Mouse (Mus musculus) stomach, embryonic 16.5 days (tissue): ENCODE measurements around the gene Srgap1. TPM values are rescaled to one million over a fixed set of nuclear protein-coding genes. Genes with fewer than 3 reads are reported as not detected.
A peak's percentile ranks its signal among the peaks of the same experiment; 100 is the strongest.

ENCODE experiments used
- ATAC-seq: fragments of 200-750 bp; cut with Nextera tagmentation; 2 replicates; pipeline ENCODE4 v1.8.0; 2017; ENCODE audit warnings: moderate number of reproducible peaks, moderate TSS enrichment; ENCODE audit not compliant: insufficient read depth, low FRiP score
- H3K27ac ChIP-seq: fragments of 300-500 bp; sonication (generic); 2 replicates; pipeline ENCODE4 v1.5.1; 2014; ENCODE audit warnings: low read length
- H3K27me3 ChIP-seq: fragments of 300-500 bp; sonication (generic); 2 replicates; pipeline ENCODE4 v1.6.1; 2014; ENCODE audit warnings: low read length, control low read depth, mixed read lengths; ENCODE audit not compliant: control insufficient read depth, insufficient read depth
- H3K36me3 ChIP-seq: fragments of 300-500 bp; sonication (generic); 2 replicates; pipeline ENCODE4 v1.6.1; 2014; ENCODE audit warnings: low read length; ENCODE audit not compliant: control insufficient read depth, insufficient read depth
- H3K4me1 ChIP-seq: fragments of 300-500 bp; sonication (generic); 2 replicates; pipeline ENCODE4 v1.6.1; 2014; ENCODE audit warnings: low read length, control low read depth, mixed read lengths; ENCODE audit not compliant: control insufficient read depth, insufficient read depth
- H3K4me2 ChIP-seq: fragments of 300-500 bp; sonication (generic); 2 replicates; pipeline ENCODE4 v1.6.1; 2014; ENCODE audit warnings: low read depth, low read length, mixed read lengths
- H3K4me3 ChIP-seq: fragments of 300-500 bp; sonication (generic); replicated peaks from 2 replicates; pipeline ENCODE4 v1.5.1; 2014; ENCODE audit warnings: mild to moderate bottlenecking, low read length
- H3K9ac ChIP-seq: fragments of 300-500 bp; sonication (generic); 2 replicates; pipeline ENCODE4 v1.6.1; 2014; ENCODE audit warnings: low read length
- H3K9me3 ChIP-seq: fragments of 300-500 bp; sonication (generic); replicated peaks from 2 replicates; pipeline ENCODE4 v1.6.1; 2016; ENCODE audit warnings: low read length, control low read depth; ENCODE audit not compliant: control insufficient read depth
- WGBS: fragments of 180-500 bp; shearing (Covaris S2); extraction: QIAGEN DNeasy Blood & Tissue Kit; methylation state at CpG from one replicate; pipeline ENCODE4 v1.1.7; 2014; 5-methylcytosine and 5-hydroxymethylcytosine counted together
- polyA plus RNA-seq: library from polyadenylated mRNA; unstranded; fragments of >200 nt; fragmentation: Nextera tagmentation; extraction: Ambion mirVana; gene quantifications from 2 replicates; pipeline ENCODE4 v1.2.1, GENCODE M21; 2015

Srgap1 gene
- polyA plus RNA-seq, 1 experiment from 2014 or later, result 5.6 TPM

DNA sequence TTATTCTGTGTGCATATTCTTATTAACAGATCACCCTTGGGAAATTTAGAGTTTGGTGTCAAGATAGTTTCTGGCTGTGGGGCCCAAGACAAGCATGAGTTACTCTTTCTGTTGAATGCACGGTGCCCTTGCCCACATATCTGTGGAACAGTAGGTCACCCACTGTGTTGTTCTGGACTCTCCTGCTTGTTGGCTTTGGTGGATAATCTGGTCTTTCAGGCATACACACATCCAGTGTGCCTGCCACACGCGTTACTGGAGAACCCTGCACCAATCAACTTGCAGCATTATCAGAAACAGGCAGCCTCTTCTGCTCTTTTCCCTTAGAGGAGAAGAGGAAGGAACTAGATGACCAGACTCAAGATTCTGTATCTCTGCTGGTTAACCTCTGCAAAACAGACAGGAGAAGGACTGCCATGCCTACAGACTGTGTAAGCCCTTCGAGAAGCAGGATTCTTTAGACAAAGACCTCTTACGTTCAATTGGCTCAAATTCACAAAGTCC, 217.3 kb downstream of the Srgap1 start:
- Histone ChIP-seq H3K36me3 (no peaks in the 10 kb centered on the region), H3K4me3 (no peak overlapping the region), H3K27ac (no peak overlapping the region), H3K9me3 (no peaks in the 10 kb centered on the region), H3K9ac (no peak overlapping the region), H3K27me3 (no peaks in the 10 kb centered on the region), H3K4me2 (no peak overlapping the region), H3K4me1 (no peaks in the 10 kb centered on the region)
- no peak for ATAC-seq
- WGBS, result 86% methylated on average over 5 of the region's 5 CpGs

DNA sequence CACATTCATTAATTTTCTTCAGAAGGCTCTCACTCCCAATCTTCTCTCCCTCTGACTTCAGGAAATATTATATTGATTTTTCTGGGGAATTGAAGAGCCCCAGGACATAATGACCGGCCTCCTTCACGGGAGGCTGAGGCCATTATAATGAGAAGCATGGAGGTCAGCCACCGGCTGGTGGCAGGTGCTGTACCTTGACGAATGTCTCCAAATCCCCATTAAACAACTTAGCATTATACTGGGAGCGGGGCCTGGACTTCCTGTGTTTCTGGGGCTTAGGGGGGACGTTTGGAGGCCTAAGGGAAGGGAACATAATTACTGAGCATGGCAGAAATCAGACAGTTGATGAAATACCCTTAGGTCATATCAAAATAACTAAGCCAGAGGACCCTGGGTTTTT, 218.1 kb downstream of the Srgap1 start:
- Histone ChIP-seq H3K4me2 (no peak overlapping the region), H3K4me3 (no peak overlapping the region), H3K4me1 (no peaks in the 10 kb centered on the region), H3K9me3 (no peaks in the 10 kb centered on the region), H3K27ac (no peak overlapping the region), H3K9ac (no peak overlapping the region), H3K27me3 (no peaks in the 10 kb centered on the region), H3K36me3 (no peaks in the 10 kb centered on the region)
- 44% methylated on average over 6 of the region's 6 CpGs for WGBS
- ATAC-seq, result no peak

DNA sequence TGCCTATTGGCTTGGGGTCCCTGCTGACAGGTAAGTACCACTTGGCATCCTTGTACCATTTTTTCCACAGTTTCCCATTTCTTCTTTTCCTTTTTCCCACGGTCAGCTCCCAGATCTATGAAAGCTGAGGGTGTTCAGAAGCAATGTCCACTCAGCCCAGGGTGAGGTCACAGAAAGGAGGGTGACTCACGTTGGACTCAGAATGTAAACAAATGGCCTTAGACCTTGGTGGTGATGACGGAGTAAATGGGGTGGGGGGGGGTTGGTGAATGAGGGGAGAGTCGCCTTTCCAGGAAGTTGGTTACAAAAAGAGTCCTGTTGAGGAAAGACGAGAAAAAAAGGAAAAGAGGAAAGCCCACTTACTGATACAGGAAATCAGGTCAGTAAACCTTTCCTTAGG, 224.4 kb downstream of the Srgap1 start:
- no peaks in the 10 kb centered on the region for H3K36me3 ChIP-seq
- no peaks in the 10 kb centered on the region for H3K4me1 ChIP-seq
- H3K9me3 ChIP-seq, result no peaks in the 10 kb centered on the region
- no peak overlapping the region for H3K4me3 ChIP-seq
- H3K9ac ChIP-seq, result no peak overlapping the region
- 39% methylated on average over 5 of the region's 5 CpGs for WGBS
- ATAC-seq, result no peak; the same call in 1 of the 2 replicates
- no peak overlapping the region for H3K4me2 ChIP-seq
- H3K27me3 ChIP-seq, result no peaks in the 10 kb centered on the region
- no peak overlapping the region for H3K27ac ChIP-seq

DNA sequence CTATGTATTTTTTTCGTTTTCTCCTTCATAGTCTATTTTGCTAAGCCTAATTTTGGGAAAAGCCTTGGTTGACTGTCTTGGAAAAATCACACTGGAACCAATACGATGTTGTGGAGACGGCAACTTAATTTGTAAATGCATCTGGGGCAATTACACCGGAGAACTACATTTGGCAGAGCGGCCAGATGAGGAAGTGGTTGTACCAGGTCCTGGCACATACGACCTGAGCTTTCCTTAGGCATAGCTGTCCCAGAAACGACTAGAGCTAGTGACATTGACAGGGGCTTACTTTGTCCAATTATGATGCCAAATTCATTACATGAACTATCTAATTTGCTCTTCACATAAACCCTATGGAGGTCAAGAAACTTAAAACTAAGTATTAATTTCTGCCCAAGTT, 226.3 kb downstream of the Srgap1 start:
- Histone ChIP-seq H3K9me3 (no peaks in the 10 kb centered on the region), H3K4me1 (no peaks in the 10 kb centered on the region), H3K27ac (no peak overlapping the region), H3K4me3 (no peak overlapping the region), H3K4me2 (no peak overlapping the region), H3K9ac (no peak overlapping the region), H3K36me3 (no peaks in the 10 kb centered on the region), H3K27me3 (no peaks in the 10 kb centered on the region)
- ATAC-seq, result no peak
- WGBS, result 83% methylated on average over 7 of the region's 7 CpGs

DNA sequence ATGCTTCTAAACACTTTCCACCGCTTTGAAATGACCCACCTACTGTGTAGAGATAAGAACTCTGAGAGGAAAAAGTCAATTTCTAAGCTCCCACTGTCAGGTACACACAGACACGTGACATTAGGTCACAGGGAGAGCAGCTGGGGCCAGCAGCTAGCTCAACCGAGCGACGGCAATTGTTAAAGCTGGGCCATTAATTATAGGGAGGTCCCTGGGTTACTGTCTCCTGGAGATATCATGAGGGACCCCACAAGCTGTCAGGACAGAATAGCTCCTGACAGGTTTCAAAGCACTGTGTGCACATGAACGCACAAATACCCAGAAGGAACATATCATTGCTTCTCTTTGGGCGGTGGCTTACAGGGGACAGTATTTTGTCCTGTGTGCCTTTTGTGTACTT, 229.1 kb downstream of the Srgap1 start:
- H3K4me1 ChIP-seq, result no peaks in the 10 kb centered on the region
- WGBS, result 51% methylated on average over 7 of the region's 7 CpGs
- no peak overlapping the region for H3K27ac ChIP-seq
- ATAC-seq, result no peak
- no peaks in the 10 kb centered on the region for H3K36me3 ChIP-seq
- H3K27me3 ChIP-seq, result no peaks in the 10 kb centered on the region
- H3K4me2 ChIP-seq, result no peak overlapping the region
- H3K9ac ChIP-seq, result no peak overlapping the region
- H3K4me3 ChIP-seq, result no peak overlapping the region
- no peaks in the 10 kb centered on the region for H3K9me3 ChIP-seq

DNA sequence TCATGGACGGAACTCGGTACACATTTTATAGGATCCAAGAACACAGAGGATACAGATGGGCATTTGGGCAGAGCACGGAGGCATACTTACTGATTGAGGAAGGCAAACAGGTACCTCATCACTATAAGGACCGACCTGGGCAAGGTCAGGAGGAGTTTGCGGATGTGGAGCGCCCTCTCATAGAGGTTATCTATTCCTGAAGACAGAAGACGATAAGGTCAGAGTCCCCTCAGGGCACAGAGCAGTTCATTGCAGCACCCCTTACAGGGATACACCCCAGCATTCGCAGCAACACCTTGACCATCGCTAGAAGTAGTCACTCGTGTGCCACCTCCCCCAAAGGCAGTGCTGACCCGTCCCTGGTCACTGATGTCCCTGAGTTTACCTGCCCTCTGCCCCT, 239.3 kb downstream of the Srgap1 start:
- H3K27me3 ChIP-seq, result no peaks in the 10 kb centered on the region
- WGBS, result 84% methylated on average over 11 of the region's 11 CpGs
- no peak overlapping the region for H3K4me3 ChIP-seq
- H3K9ac ChIP-seq, result no peak overlapping the region
- H3K4me1 ChIP-seq, result no peaks in the 10 kb centered on the region
- no peaks in the 10 kb centered on the region for H3K9me3 ChIP-seq
- no peaks in the 10 kb centered on the region for H3K36me3 ChIP-seq
- ATAC-seq, result peak; percentile 25; the same call in 1 of the 2 replicates
- H3K27ac ChIP-seq, result no peak overlapping the region
- no peak overlapping the region for H3K4me2 ChIP-seq

DNA sequence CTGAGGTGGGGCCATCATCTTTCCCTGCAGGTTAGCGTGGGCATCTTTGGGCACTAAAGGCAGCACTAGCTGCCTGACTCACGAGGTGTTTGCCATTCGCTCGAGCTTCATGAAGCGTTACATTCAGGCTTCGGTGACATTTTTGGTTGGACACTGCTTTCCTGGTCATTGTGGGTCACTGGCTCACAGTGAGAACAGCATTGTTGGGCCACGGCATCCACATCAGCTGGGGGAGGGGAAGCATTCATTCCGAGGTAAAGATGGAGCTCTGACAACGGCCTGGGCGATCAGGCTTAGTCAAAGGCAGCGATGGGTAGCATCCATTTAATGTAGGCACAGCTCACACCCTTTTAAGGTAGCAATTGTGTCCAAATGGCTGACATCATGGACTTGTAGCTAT, 240.3 kb downstream of the Srgap1 start:
- no peaks in the 10 kb centered on the region for H3K9me3 ChIP-seq

DNA sequence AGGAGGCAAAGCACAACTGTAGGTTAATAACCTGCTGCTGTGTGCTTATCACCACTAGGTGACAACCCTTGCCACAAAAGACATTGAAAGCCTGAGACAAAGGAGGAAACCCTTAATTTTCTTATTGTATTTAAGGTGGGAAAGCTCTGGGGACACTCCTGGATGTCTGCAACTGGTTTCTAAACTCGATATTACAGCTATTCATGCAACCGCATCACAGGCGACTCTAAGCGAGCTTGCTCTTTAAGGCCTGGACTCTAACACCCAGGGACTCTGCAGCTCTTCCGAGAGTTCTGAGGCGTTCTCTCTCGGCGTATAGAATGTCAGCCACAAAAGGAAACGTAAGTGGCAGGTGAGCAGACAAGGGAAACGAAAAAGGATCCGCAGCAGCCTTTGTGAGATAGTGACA, 241.2 kb downstream of the Srgap1 start:
- Histone ChIP-seq H3K27me3 (no peaks in the 10 kb centered on the region), H3K4me1 (no peaks in the 10 kb centered on the region), H3K9ac (no peak overlapping the region), H3K9me3 (no peaks in the 10 kb centered on the region), H3K36me3 (no peaks in the 10 kb centered on the region), H3K4me2 (no peak overlapping the region), H3K4me3 (no peak overlapping the region), H3K27ac (no peak overlapping the region)
- no peak for ATAC-seq
- WGBS, result 71% methylated on average over 11 of the region's 11 CpGs

More for the DNA sequence above, 240.3 kb downstream of the Srgap1 start:
- H3K4me1 ChIP-seq, result no peaks in the 10 kb centered on the region
- no peak overlapping the region for H3K4me3 ChIP-seq
- H3K4me2 ChIP-seq, result no peak overlapping the region
- ATAC-seq, result no peak
- no peak overlapping the region for H3K9ac ChIP-seq
- 92% methylated on average over 11 of the region's 11 CpGs for WGBS
- H3K27ac ChIP-seq, result no peak overlapping the region
- no peaks in the 10 kb centered on the region for H3K27me3 ChIP-seq
- no peaks in the 10 kb centered on the region for H3K36me3 ChIP-seq

DNA sequence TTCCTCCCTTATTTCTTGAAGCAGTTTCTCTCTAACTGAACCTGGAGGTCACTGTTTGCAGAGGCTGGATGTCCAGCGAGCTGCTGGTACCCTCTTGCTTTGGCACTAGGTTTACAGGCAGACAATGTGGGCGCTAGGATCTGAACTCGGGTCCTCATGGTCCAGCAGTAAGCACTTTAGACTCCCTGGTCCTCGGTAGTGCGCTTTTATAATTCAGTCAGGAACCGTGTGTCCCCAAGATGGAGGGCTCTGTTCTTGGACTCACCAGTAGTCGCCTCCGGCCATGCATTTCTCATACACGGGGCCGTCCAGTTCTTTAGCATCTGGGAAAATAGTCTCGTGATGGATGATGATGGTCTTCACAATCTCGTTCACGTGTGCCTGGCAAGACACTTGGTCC, 242.6 kb downstream of the Srgap1 start:
- Histone ChIP-seq H3K4me2 (no peak overlapping the region), H3K4me1 (no peaks in the 10 kb centered on the region), H3K9me3 (no peaks in the 10 kb centered on the region), H3K27ac (no peak overlapping the region), H3K27me3 (no peaks in the 10 kb centered on the region), H3K36me3 (no peaks in the 10 kb centered on the region), H3K9ac (no peak overlapping the region), H3K4me3 (no peak overlapping the region)
- WGBS, result 94% methylated on average over 13 of the region's 13 CpGs
- no peak for ATAC-seq

DNA sequence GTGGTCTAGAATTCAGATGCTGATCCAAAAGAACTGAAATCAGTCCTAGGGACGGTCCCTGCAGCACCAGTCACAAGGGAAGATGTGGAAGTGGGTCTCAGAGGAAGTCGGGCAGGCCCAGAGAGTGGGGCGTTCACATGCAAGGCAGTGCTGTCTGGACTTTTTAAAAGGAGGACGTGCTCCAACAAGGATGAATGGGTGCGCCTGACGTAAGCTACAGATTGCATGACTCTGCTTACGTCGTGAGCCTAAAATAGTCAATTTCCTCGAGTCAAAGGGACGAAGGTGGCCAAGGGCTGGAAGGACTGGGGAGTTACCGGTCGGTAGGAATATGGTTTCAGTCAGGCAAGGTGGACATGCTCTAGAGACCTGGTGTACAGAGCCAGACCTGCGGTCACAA, 247.1 kb downstream of the Srgap1 start:
- no peak for ATAC-seq
- Histone ChIP-seq H3K4me2 (no peak overlapping the region), H3K27ac (no peak overlapping the region), H3K9me3 (no peaks in the 10 kb centered on the region), H3K4me1 (0 out of 2 replicates have a peak, but pooled peaks cover 3% of the 10 kb centered on the region), H3K36me3 (no peaks in the 10 kb centered on the region), H3K4me3 (no peak overlapping the region), H3K9ac (no peak overlapping the region), H3K27me3 (no peaks in the 10 kb centered on the region)
- WGBS, result 92% methylated on average over 13 of the region's 13 CpGs
